Mouse (Mus musculus) right cerebral cortex, adult 18-20 months (tissue): ENCODE data around the gene Anxa7.

Experiments used
- DNase-seq: peaks from one replicate; pipeline ENCODE4 v3.0.0; 2022; ENCODE audit warnings: mixed read lengths

Anxa7 gene

DNA sequence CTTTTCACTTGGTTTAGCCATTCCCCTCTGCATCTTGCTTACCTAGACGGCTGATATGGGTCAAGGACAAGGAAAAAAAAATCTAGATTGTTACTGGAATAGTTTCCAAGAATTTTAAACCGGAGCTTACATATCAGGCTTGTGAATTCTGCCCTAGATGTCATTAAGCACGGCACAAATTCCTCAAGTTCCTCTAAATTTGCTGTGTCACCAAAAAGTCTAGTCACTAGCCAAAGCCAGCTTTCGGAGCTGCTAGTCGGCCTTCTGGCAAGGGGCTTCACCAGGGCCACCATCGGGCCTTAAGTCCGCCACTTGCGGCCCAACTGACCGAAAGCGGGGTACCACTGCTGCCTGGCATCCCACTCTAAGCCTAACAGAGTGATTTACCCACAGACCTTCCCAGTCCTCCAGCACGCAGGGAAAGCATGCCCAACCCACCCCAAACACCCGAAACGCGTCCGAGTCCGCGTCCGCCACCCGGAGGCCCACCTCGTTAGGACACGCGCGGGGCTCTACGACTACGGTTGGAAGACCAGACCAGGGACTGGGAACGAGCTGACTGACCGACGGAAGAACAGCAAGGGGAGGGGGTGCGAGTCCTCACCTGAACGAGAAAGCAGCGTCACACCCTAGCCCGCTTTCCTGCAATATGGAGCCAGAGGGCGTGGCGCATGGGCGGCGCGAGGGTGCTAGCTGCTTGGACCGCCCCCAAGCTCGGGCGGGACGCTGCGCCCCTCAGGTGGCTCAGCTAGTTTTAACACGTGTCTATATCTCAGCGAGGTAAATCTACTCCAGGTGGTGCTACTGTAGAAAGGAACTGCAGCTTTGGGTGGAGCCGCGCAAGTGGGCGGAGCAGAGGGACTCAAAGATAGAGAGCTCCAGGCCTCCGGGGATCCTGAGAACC, at the start of gene Anxa7:
Anxa7 (minus strand) TSS at position 843 of the 904 bp plus-strand sequence.
- DNase-seq = peak; percentile 79

GRCm38 (mm10) chr14:20529643-20530042, 49.7 kb upstream of the Anxa7 start:
- DNase-seq = no peak

DNA sequence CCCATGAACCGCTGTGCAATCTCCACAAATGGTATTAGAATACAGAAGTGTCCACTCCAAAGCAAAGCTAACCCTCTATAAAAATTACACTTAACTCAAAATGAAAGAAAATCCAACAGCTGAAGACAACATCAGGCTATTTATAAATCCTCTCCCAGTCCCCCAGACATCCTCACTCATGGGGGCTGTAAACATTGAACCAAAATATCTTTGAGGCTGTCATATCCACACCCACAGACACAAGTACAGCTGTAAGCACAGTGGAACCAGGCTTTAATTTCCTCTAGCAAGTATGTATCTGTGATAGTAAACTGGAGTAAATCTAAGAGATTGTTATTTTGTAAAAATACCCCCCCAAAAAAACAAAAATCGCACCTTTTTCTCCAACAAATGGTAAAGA, 40.2 kb upstream of the Anxa7 start:
- DNase-seq = peak; percentile 20

DNA sequence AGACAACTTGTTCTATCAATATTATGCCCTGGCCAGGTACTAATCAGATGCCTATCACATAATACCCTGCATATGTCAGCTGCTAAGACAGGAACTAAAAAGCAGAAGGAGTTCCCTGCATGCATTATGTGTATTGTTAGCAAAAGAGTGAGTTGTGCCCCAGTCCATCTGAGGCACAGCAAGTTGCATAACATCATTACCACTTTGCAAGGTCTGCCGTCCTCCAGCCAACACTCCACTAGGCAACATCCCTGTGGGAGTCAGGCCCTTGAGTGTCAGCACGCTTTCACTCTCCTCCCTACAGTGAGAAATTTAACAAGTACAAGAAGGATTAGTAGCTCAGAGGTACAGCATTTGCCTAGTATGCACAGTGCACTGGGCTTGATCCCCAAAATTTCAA, 28.5 kb upstream of the Anxa7 start:
- peak; percentile 36 for DNase-seq

GRCm38 (mm10) chr14:20502966-20503365, 23.0 kb upstream of the Anxa7 start:
- no peak for DNase-seq

DNA sequence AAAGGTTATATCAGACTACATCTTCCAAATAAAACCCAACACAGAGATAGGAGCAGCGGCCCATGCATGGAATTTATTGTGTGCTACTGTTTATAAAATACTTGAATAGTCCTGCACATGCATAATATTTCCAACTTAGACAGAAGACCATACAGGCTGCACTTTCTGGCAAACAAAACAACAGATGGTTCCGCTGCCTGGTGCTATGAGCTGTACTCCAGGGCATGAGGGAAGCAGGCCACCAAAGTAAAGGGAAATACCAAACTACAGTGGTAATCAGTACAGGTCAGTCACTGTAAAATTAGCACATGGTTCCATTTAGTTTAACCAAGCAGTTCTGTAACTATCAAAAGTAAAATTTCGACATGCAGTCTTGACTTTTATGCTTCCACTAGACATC, 20.0 kb upstream of the Anxa7 start:
- no peak for DNase-seq

- no peak for DNase-seq
Measured at GRCm38 (mm10) chr14:20496603-20497002, 16.7 kb upstream of the Anxa7 start, which contains the start of gene Mss51. Gene Mss51 (minus strand): TSS chr14:20496901.

DNA sequence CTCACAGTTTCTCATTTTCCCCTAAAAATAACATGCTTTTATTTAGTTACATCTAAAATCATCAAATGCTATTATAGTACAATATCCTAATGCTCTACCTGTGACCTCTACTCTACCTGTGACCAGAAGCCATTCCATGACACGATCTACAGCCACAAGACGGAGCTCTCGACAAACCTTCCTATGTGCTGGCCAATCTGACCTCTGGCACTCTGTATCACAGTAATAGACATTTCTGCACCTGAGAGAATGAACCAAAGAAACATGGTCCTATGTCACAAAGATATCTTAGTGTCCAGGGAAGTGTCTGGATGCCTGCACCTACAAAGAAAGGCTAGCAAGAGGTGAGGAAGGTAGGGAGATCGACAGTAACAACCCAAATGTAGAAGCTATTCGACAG, 6.1 kb upstream of the Anxa7 start:
- DNase-seq = no peak

- no peak for DNase-seq
Measured at GRCm38 (mm10) chr14:20482051-20482751, 2.3 kb upstream of the Anxa7 start.

GRCm38 (mm10) chr14:20481211-20481610, 1.3 kb upstream of the Anxa7 start:
- DNase-seq = no peak

DNA sequence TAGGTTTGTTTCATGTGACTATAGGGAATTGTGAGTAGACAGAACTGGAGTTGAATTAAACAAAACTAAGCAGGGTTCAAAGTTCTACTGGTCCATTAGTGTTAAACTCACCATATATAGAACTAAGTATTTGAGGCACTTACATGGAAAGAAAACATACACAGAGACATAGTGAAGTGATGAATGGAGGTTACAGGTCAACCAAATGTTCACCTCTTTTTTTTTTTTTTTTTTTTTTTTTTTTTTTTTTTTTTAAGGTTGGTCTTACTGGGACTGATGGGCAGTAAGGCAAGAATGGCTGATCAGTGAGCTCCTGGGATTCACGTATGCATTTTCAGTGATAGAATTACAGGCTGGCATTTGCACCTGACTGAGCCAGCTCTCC, 254 bp upstream of the Anxa7 start:
- no peak for DNase-seq

DNA sequence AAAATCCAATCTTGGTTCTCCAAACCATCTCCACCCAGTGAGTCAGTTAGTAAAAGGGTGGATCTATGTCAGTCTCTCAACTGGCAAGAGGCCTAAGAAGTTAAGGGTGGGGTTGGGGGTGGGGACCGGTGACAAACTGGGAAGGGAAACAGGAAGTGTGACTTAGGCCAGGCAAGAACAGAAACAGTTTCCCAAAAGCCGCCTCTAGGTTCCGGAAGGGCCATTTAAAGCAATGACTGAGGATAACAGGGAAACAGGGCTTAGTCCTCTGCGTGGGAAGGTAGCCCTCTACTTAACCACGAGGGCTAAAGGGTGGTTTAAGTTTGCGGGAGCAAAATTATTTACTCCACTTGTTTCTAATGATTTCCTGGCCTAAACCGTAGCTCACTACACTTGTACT, 1.1 kb downstream of the Anxa7 start:
- no peak for DNase-seq

- no peak for DNase-seq
Measured at GRCm38 (mm10) chr14:20478385-20478784, 1.5 kb downstream of the Anxa7 start.

- DNase-seq = no peak
Measured at GRCm38 (mm10) chr14:20477261-20478025, 2.5 kb downstream of the Anxa7 start.

DNA sequence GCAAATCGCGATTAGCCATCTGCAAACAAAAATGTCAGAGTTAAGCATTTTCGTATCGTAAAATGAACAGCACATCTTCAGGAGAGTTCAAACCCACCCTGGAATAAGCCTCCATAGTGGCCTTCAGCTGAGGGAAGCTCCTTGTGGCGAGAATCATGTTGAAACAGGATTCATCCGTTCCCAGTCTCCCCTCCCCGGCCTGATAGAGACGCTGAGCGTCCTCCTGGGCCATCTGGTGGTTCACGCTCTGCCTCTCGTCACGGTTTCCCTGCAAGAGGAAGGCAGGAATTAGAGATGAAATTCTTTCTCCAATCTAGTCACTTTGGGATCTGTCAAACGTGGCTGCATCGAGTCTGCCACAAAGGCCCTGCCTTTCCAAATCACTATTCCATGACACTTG, 19.7 kb downstream of the Anxa7 start:
- DNase-seq = no peak

GRCm38 (mm10) chr14:20458378-20458777, 21.6 kb downstream of the Anxa7 start:
- DNase-seq = no peak

DNA sequence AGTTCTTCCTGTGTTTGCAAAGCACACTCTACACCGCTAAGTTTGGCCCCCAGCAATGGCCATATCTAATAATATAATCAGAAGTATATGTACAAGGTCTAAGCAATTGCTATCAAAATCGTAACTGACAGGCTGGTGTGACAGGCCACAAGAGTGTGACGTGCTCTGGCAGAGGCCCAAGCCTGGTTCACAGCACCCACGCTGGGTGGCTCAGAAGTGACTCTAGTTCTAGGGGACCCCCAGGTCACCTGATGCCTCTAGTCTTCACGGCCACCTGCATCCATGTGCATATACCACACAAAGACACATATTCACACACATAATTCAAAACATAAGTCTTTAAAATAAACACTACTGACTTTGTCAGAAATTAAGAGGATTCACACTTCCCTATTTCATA, 27.0 kb downstream of the Anxa7 start:
- DNase-seq = no peak

GRCm38 (mm10) chr14:20451765-20452331, 28.1 kb downstream of the Anxa7 start, which contains the start of gene Cfap70:
Gene Cfap70 (minus strand): TSS chr14:20452226.
- DNase-seq = peak; percentile 52

- no peak for DNase-seq
Measured at GRCm38 (mm10) chr14:20451302-20451701, 28.6 kb downstream of the Anxa7 start.

DNA sequence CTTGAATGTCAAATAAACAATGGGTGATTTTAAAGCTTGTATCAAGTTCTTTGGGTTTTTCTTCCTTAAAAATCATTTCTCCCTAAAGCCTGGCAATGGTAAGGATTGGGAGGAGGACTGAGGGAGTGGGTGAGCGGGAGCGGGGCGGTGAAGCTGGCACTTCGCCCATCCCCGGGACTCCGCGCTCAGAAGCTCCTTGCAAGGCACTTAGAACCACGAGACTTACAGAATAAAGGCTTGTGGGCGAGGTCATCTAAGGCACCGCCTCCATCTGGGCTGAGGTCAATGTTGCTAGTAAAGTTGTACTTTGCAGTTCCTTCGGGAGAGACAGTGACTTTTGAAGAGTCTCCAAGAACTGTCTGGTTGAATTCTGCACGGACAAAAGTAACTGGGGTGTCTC, 32.7 kb downstream of the Anxa7 start:
- DNase-seq = peak; percentile 39

DNA sequence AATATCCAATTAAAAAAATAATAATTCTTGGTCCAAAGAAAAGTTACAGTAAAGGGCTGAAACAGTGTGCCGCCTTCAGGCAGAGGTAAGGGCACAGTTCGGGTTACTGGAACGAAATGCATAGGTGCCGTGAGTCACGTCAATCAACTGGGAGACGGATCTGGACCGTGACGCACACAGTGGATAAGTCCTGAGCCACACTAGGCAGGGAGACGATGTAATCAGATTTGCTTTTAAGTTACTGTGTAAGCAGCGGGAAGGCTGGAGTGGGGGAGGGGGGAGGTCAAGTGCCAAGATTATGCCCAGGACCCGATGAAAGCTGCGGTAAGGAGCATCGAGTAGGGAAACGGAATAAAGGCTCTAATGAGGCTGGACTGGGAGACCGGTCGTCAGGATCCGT, 37.7 kb downstream of the Anxa7 start:
- DNase-seq = no peak

- no peak for DNase-seq
Measured at GRCm38 (mm10) chr14:20436976-20437375, 43.0 kb downstream of the Anxa7 start.

DNA sequence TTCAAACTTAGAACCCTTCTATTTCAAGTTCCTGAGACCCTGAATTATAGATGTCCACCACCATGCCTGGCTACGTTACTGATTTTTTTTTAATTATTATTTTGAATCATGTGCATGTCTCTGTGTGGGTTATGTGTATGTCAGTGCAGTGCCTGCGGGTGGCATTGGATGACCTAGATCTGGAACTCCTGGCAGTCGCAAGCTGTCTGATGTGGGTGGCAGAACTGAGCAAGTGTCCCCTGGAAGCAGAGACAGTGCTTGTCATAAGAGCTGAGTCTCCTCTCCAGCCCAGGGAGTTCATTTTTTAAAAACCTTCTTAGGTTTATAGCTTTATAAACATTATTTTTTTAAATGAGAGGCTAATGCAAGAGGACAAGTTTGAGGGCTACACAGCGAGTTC, 47.5 kb downstream of the Anxa7 start:
- peak; percentile 30 for DNase-seq
